Mouse (Mus musculus) megakaryocyte, embryonic 14.5 days (primary cell): ENCODE data around the gene Gm281. TPM values are rescaled to one million over a fixed set of nuclear protein-coding genes. Genes with fewer than 3 reads are reported as not detected.
"Not testable (repeated sequence)": the region's sequence is repeated elsewhere in the genome, so short reads cannot be mapped to it uniquely, and the experiment has no call there.

Experiments used
- H3K27me3 ChIP-seq: replicated peaks from 2 replicates; pipeline ENCODE3; 2012; ENCODE audit warnings: inconsistent platforms
- H3K36me3 ChIP-seq: replicated peaks from 2 replicates; pipeline ENCODE3; 2012; ENCODE audit warnings: low read length, inconsistent platforms, mixed read lengths
- H3K4me1 ChIP-seq: 2 replicates; pipeline ENCODE4 v1.6.1; 2012; ENCODE audit warnings: inconsistent platforms
- H3K4me3 ChIP-seq: replicated peaks from 2 replicates; pipeline ENCODE3; 2012; ENCODE audit warnings: moderate library complexity, mild to moderate bottlenecking, inconsistent platforms
- H3K9me3 ChIP-seq: 2 replicates; pipeline ENCODE4 v1.6.1; 2012; ENCODE audit warnings: inconsistent platforms
- FLI1 ChIP-seq: IDR thresholded peaks from 2 replicates; pipeline ENCODE4 v1.6.1; 2012; ENCODE audit warnings: low read length, inconsistent platforms, mixed read lengths
- GATA1 ChIP-seq: IDR thresholded peaks from 3 replicates; pipeline ENCODE4 v1.6.1; 2012; ENCODE audit warnings: mixed read lengths, low read length, inconsistent platforms, borderline replicate concordance
- polyA plus RNA-seq: library from polyadenylated mRNA; stranded (reverse); fragments of >175 nt; gene quantifications from 2 replicates; pipeline ENCODE4 v1.2.3, GENCODE M21; 2012; ENCODE audit warnings: low replicate concordance; ENCODE audit not compliant: insufficient read depth

The Gm281 gene
- polyA plus RNA-seq: not detected in 2 replicates

DNA sequence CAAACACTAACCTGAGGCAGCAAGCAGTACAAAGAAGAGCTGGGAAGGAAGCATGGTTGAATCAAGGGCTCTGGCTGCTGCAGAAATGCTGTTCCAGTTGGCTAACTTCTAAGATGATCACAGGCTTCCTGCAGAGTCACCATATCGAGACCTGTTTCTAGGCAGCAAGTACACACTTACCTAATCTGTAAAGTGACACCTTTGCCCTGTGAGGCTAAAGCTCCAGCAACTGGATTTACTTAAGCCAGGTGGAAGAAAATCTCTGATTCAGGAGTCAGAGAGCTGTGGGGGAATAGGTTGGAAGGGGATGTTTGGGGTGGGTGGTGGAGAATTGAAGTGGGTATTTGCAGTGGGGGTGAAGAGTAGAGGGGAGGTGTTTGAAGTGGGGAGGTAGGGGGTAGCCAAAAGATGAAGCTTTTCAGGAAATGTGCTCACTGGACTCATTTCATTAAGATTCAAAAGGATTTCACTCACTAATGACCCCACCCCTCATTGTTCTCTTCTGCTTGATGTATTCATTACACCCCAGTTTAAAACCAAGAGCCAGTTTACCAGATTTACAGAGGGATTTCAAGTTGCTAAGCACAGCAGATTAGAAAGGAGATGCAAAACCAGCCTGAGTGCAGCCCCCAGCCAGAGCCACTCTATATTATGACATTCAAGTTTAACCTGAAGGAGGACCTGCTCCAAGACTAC lies at the start of gene Gm281:
TSS of gene Gm281 (minus strand) at position 92 of the 696 bp plus-strand sequence.
- Histone ChIP-seq H3K36me3 (no peaks in the 10 kb centered on the region), H3K9me3 (no peaks in the 10 kb centered on the region), H3K4me3 (no peak within 1 kb of the TSS), H3K27me3 (no peaks in the 10 kb centered on the region), H3K4me1 (peaks cover 3% of the 10 kb centered on the region; the same call in 1 of the 2 replicates)
- TF ChIP-seq GATA1 (no peak), FLI1 (no peak)

DNA sequence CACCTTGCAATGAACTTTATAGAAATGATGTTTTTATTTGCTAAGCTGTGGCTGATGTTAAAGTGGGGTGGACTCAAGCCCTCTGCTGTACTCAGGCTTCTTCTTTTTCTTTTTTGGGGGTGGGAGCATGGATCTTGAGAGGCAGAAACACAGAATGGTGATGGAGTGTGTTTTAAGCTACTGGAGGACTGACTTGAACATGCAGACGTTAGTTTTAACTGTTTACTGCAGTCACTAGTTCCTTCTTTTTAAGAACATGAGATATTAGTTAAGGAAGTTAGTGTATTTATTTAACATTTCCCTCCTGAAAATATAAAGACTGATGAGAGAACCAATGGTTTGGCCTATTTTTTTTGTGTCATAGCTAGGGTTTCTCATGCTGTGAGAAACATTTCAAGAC lies 49.2 kb upstream of the Gm281 start:
- H3K36me3 ChIP-seq: no peaks in the 10 kb centered on the region

DNA sequence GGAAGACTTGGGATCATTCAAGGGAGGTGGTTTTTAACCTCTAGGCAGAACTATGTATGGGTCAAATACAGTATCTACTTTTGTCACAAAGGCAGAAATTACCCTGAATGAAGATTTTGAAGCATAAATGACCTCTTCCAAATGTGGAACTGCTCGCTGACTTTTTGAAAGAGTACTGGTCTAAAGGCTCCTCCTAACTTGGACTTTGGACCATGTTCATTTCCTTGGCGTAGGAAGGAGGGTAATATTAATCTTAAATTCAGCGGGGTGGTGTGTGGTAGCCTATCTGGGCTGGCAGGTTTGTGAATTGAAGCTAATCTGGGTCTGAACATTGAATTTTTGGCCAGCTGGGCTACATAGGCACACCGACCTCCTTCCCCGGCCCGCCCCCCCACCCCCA lies 48.2 kb upstream of the Gm281 start:
- Histone ChIP-seq H3K36me3 (peaks cover 7% of the 10 kb centered on the region), H3K27me3 (no peaks in the 10 kb centered on the region), H3K4me3 (no peak overlapping the region), H3K9me3 (no peaks in the 10 kb centered on the region), H3K4me1 (peaks cover 25% of the 10 kb centered on the region)
- TF ChIP-seq GATA1 (no peak), FLI1 (no peak)

More for the DNA sequence above, 49.2 kb upstream of the Gm281 start:
- no peak for TF ChIP-seq FLI1
- no peak for TF ChIP-seq GATA1
- peaks cover 21% of the 10 kb centered on the region for H3K4me1 ChIP-seq
- no peaks in the 10 kb centered on the region for H3K9me3 ChIP-seq
- H3K4me3 ChIP-seq: no peak overlapping the region
- H3K27me3 ChIP-seq: no peaks in the 10 kb centered on the region

DNA sequence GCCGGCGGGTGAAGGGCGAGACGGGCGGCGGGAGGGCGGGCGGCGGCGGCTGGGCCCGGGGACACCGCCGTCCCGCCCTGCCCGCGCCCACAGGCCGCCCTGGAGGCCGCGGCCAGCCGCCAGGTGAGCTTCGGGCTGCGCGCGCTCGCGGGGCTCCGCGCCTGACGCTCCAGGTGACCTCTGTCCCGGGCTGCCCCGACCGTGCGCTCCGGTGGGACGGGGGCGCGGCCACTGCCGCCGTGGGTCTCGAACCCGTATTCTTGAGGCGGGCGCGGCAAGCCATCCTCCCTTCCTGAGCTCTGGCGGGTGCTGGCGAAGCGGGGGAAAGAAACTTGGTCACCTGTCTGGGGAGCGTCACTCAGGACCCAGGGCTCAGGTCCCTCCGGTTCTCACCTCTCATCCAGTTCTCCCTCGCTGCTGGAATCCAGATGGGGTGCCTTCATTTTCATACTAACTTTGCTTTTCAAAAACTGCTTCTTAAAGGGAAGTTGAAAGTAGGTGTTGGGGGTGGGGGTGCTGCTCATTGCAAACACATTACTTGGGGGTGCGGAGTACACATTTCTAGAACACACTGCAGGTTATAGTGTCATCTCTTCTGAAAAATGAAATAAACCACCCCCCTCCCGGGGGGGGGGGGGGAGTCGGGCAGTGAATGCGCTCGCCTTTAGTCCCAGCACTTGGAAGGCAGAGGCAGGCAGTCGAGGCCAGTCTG lies 47.3 kb upstream of the Gm281 start, which contains the start of the genes Atxn7 and Thoc7:
TSS of gene Atxn7 (plus strand) at position 40 of the 712 bp plus-strand sequence.
TSS of gene Thoc7 (minus strand) at position 452 of the 712 bp plus-strand sequence.
- peak within 1 kb of the TSS; percentile 96 for H3K4me3 ChIP-seq
- no peaks in the 10 kb centered on the region for H3K27me3 ChIP-seq
- H3K36me3 ChIP-seq: peaks cover 12% of the 10 kb centered on the region
- H3K9me3 ChIP-seq: no peaks in the 10 kb centered on the region
- H3K4me1 ChIP-seq: peaks cover 22% of the 10 kb centered on the region
- no peak for TF ChIP-seq FLI1
- no peak for TF ChIP-seq GATA1

DNA sequence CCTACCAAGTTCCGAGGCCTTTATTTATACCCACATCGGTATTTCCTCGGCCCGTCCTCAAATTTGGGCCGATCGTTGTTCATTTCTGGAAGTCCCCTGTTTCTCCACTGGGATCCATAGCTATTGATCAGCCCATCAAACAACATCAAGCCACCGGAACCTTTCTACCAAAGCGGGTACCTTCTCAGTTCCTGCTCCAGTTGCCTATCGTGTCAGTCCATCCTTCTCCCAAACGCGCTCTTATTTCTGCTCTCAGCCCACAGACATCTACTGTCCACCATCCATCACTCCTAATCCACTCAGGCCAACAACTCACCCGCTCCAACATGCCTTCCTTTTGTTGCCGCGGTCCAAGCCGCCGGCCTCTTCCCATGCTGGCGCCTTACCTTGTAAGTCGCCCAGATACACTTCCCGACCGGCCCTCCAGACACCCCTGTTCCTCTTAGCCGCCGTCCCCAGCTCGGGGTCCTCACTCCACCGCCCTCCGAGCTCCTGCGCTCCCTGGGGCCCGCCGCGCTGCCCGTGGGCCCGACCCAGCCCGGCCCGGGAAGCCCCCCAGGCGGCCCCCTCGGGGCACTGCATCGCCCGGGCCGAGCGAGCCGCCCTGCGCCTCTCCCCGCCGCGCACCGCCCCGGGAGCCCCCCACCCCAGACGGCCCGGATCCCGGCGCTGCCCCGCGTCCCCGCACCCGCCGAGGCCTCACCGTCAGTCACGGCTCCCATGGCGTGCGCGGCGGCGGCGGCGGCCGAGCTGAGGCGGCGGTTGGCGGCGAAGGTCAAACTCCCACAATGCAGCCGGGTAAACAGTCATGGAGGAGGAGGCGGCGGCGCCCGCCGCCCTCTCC lies 46.4 kb upstream of the Gm281 start:
- Histone ChIP-seq H3K9me3 (no peaks in the 10 kb centered on the region), H3K4me1 (peaks cover 17% of the 10 kb centered on the region), H3K36me3 (peaks cover 18% of the 10 kb centered on the region), H3K27me3 (no peaks in the 10 kb centered on the region), H3K4me3 (peak overlapping the region; percentile 96)
- TF ChIP-seq FLI1 (no peak), GATA1 (no peak)

DNA sequence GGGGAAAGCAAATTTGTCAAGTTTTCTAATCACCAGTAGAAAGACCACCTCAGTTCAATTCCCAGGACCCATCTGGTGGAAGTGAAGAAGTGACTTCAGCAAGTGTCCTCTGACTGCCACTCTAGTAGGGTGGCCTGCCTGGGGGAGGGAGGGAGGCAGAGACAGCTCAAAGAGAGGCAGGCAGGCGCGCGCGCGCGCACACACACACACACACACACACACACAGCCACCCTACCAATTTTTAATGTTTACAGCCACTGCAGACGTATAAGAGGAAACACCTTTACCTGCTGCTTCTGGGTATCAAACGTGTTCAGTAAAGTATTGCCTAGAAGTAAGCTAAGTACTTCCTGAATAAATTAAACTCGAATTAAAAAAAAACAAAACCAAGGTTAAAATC lies 45.8 kb upstream of the Gm281 start:
- H3K4me1 ChIP-seq: peaks cover 21% of the 10 kb centered on the region
- no peaks in the 10 kb centered on the region for H3K27me3 ChIP-seq
- TF ChIP-seq FLI1 (no peak), GATA1 (no peak)
- peak overlapping the region; percentile 96 for H3K4me3 ChIP-seq
- no peaks in the 10 kb centered on the region for H3K9me3 ChIP-seq
- peaks cover 24% of the 10 kb centered on the region for H3K36me3 ChIP-seq

DNA sequence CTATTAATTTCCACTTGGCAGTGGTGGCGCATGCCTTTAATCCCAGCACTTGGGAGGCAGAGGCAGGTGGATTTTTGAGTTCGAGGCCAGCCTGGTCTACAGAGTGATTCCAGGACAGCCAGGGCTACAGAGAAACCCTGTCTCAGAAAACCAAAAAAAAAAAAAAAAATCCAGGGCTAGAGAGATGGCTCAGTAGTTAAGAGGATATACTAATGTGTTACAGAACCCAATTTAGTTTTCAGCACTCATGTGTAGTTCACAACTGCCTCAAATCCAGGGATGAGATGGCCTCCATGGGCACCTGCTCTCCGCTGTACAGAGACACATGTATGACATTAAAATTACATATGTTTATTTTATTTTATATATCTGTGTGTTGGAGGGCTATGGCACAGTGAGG lies 37.9 kb upstream of the Gm281 start:
- H3K36me3 ChIP-seq: peaks cover 88% of the 10 kb centered on the region
- not testable (repeated sequence) for H3K9me3 ChIP-seq

DNA sequence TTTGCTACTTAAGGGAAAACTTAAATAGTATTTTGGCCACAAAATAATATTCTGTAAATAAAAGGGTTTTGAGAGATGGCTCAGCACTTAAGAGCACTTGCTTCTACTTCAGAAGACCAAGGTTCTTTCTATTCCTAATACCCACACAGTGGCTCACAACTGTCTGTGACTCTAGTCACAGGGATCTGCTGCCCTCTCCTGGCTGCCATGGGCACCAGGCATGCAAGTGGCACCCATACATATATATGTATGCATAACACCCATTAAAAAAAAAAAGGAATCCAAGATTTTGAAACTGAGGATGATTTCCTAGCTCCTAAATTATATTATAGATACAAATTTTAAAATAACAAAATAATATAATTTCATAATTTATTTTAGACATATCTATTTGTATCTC lies 36.1 kb upstream of the Gm281 start:
- no peaks in the 10 kb centered on the region for H3K9me3 ChIP-seq
- 0 out of 2 replicates have a peak, but pooled peaks cover 4% of the 10 kb centered on the region for H3K4me1 ChIP-seq
- TF ChIP-seq FLI1: no peak
- peaks cover 79% of the 10 kb centered on the region for H3K36me3 ChIP-seq
- H3K4me3 ChIP-seq: no peak overlapping the region
- H3K27me3 ChIP-seq: no peaks in the 10 kb centered on the region

More for the DNA sequence above, 37.9 kb upstream of the Gm281 start:
- not testable (repeated sequence) for H3K4me3 ChIP-seq, H3K4me1 ChIP-seq, H3K27me3 ChIP-seq

DNA sequence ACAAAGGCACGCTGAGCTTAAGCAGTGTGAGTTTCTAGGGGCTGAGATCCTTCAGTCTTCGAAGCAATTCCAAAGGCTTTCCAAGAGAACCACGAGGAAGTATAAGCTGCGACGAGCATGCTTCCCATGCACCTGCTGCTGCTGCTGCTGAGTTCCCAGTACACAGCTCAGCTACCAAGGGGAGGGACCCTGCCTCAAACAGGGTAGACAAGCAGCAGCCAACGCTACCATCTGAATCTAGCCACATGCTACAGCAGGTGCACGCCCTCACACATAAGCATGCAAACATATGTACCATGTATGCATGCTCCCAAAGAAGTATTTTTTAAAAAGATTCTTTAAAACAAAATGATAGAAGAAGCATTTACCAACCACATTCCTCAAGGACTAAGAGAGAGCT lies 34.1 kb upstream of the Gm281 start:
- no peaks in the 10 kb centered on the region for H3K4me1 ChIP-seq
- TF ChIP-seq FLI1 (no peak), GATA1 (no peak)
- H3K4me3 ChIP-seq: no peak overlapping the region
- H3K36me3 ChIP-seq: peaks cover 66% of the 10 kb centered on the region
- H3K27me3 ChIP-seq: no peaks in the 10 kb centered on the region
- H3K9me3 ChIP-seq: peaks cover 7% of the 10 kb centered on the region
